Mouse (Mus musculus): ENCODE results near the gene Ranbp1. TPM values are rescaled to one million over a fixed set of nuclear protein-coding genes. Genes with fewer than 3 reads are reported as not detected.

Gene Ranbp1
- polyA plus RNA-seq, 1 experiment from 2014 or later, result 1,160 TPM

DNA sequence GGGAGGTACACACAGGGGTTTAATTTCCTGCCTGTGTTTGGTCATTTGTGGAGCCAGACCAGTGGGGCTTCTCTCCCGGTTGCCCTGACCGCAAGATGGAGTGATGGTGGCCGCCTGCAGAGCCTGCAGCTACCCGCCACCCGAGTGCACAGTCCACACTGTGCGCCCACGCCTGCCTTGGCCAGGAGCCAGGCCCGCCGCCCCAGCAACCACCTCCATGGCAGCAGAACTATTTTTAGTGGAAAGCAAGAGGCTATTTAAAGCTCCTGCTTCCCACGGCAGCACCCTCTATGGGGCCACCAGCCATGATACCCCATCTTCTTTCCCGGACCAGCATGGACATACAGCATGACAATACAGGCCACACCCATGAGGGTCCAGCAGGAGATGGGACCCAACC, 18.9 kb downstream of the Ranbp1 start:
- Histone ChIP-seq H3K4me1 (replicated peaks; ENCODE audit: control insufficient read depth, insufficient read depth, low read length) (peaks cover 4% of the 10 kb centered on the region; the same call in 1 of the 2 replicates), H3K9me3 (ENCODE audit: control insufficient read depth, low read length) (no peaks in the 10 kb centered on the region), H3K4me2 (replicated peaks; ENCODE audit: low read depth, low read length) (no peak overlapping the region), H3K4me3 (ENCODE audit: low read depth, low read length) (no peak overlapping the region), H3K27ac (ENCODE audit: low read depth, low read length) (no peak overlapping the region), H3K9ac (ENCODE audit: low read depth, low read length) (no peak overlapping the region), H3K36me3 (ENCODE audit: control insufficient read depth, insufficient read depth, low read length) (0 out of 2 replicates have a peak, but pooled peaks cover 9% of the 10 kb centered on the region), H3K27me3 (ENCODE audit: control insufficient read depth, insufficient read depth, low read length) (no peaks in the 10 kb centered on the region)
- DNase-seq (ENCODE audit: low spot score) (no peak), ATAC-seq (ENCODE audit: low FRiP score) (no peak)
- 84% methylated on average over 11 of the region's 11 CpGs for WGBS

GRCm38 (mm10) chr16:18228856-18229255, 19.7 kb downstream of the Ranbp1 start:
- DNase-seq (ENCODE audit: low spot score) (no peak), ATAC-seq (ENCODE audit: low FRiP score) (no peak)
- Histone ChIP-seq H3K9me3 (ENCODE audit: control insufficient read depth, low read length) (no peaks in the 10 kb centered on the region), H3K36me3 (ENCODE audit: control insufficient read depth, insufficient read depth, low read length) (0 out of 2 replicates have a peak, but pooled peaks cover 13% of the 10 kb centered on the region), H3K27me3 (ENCODE audit: control insufficient read depth, insufficient read depth, low read length) (no peaks in the 10 kb centered on the region), H3K27ac (ENCODE audit: low read depth, low read length) (no peak overlapping the region), H3K4me2 (replicated peaks; ENCODE audit: low read depth, low read length) (no peak overlapping the region), H3K4me1 (replicated peaks; ENCODE audit: control insufficient read depth, insufficient read depth, low read length) (peaks cover under 1% of the 10 kb centered on the region; the same call in 1 of the 2 replicates), H3K4me3 (ENCODE audit: low read depth, low read length) (no peak overlapping the region), H3K9ac (ENCODE audit: low read depth, low read length) (no peak overlapping the region)
- WGBS, result 89% methylated on average over 4 of the region's 4 CpGs

GRCm38 (mm10) chr16:18227897-18228422, 20.6 kb downstream of the Ranbp1 start:
- 0 out of 2 replicates have a peak, but pooled peaks cover 13% of the 10 kb centered on the region for H3K36me3 ChIP-seq (ENCODE audit: control insufficient read depth, insufficient read depth, low read length)
- no peak for DNase-seq (ENCODE audit: low spot score)

GRCm38 (mm10) chr16:18227187-18227586, 21.3 kb downstream of the Ranbp1 start:
- no peak for ATAC-seq (ENCODE audit: low FRiP score)
- Histone ChIP-seq H3K27me3 (ENCODE audit: control insufficient read depth, insufficient read depth, low read length) (no peaks in the 10 kb centered on the region), H3K4me1 (replicated peaks; ENCODE audit: control insufficient read depth, insufficient read depth, low read length) (no peaks in the 10 kb centered on the region), H3K9ac (ENCODE audit: low read depth, low read length) (no peak overlapping the region), H3K27ac (ENCODE audit: low read depth, low read length) (no peak overlapping the region), H3K9me3 (ENCODE audit: control insufficient read depth, low read length) (no peaks in the 10 kb centered on the region), H3K36me3 (ENCODE audit: control insufficient read depth, insufficient read depth, low read length) (0 out of 2 replicates have a peak, but pooled peaks cover 15% of the 10 kb centered on the region), H3K4me2 (replicated peaks; ENCODE audit: low read depth, low read length) (no peak overlapping the region), H3K4me3 (ENCODE audit: low read depth, low read length) (no peak overlapping the region)
- 90% methylated on average over 13 of the region's 13 CpGs for WGBS
- DNase-seq (ENCODE audit: low spot score), result no peak

More at GRCm38 (mm10) chr16:18227897-18228422, 20.6 kb downstream of the Ranbp1 start:
- H3K27me3 ChIP-seq (ENCODE audit: control insufficient read depth, insufficient read depth, low read length), result no peaks in the 10 kb centered on the region
- no peak overlapping the region for H3K4me3 ChIP-seq (ENCODE audit: low read depth, low read length)
- no peaks in the 10 kb centered on the region for H3K4me1 ChIP-seq (replicated peaks; ENCODE audit: control insufficient read depth, insufficient read depth, low read length)
- H3K4me2 ChIP-seq (replicated peaks; ENCODE audit: low read depth, low read length), result no peak overlapping the region
- WGBS, result 94% methylated on average over 20 of the region's 20 CpGs
- H3K27ac ChIP-seq (ENCODE audit: low read depth, low read length), result no peak overlapping the region
- no peak overlapping the region for H3K9ac ChIP-seq (ENCODE audit: low read depth, low read length)
- ATAC-seq (ENCODE audit: low FRiP score), result no peak
- H3K9me3 ChIP-seq (ENCODE audit: control insufficient read depth, low read length), result no peaks in the 10 kb centered on the region

GRCm38 (mm10) chr16:18222188-18222587, 26.3 kb downstream of the Ranbp1 start:
- Histone ChIP-seq H3K4me2 (replicated peaks; ENCODE audit: low read depth, low read length) (no peak overlapping the region), H3K4me3 (ENCODE audit: low read depth, low read length) (no peak overlapping the region), H3K9ac (ENCODE audit: low read depth, low read length) (no peak overlapping the region), H3K9me3 (ENCODE audit: control insufficient read depth, low read length) (no peaks in the 10 kb centered on the region), H3K4me1 (replicated peaks; ENCODE audit: control insufficient read depth, insufficient read depth, low read length) (peaks cover 7% of the 10 kb centered on the region; the same call in 1 of the 2 replicates), H3K27me3 (ENCODE audit: control insufficient read depth, insufficient read depth, low read length) (no peaks in the 10 kb centered on the region), H3K36me3 (ENCODE audit: control insufficient read depth, insufficient read depth, low read length) (0 out of 2 replicates have a peak, but pooled peaks cover 12% of the 10 kb centered on the region), H3K27ac (ENCODE audit: low read depth, low read length) (no peak overlapping the region)
- DNase-seq (ENCODE audit: low spot score) (no peak), ATAC-seq (ENCODE audit: low FRiP score) (no peak)
- 84% methylated on average over 11 of the region's 11 CpGs for WGBS

DNA sequence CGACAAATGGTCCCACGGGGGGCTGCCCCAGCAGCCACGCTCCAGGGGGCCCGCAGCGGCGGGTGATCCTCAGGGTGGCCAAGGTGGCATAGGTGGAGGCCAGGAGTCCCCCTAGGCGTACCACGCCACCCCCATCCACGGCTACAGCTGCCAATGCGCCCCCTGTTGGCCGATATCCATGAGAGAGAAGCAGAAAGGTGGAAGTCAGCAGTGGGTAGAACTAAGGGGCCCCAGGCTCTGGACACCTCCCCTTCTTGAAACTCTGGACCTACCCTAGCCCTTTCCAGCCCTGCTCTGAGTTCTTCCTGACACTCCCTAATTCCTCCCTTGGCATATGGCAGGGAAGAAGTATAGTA, 27.0 kb downstream of the Ranbp1 start:
- 0 out of 2 replicates have a peak, but pooled peaks cover 12% of the 10 kb centered on the region for H3K36me3 ChIP-seq (ENCODE audit: control insufficient read depth, insufficient read depth, low read length)

GRCm38 (mm10) chr16:18220856-18221542, 27.5 kb downstream of the Ranbp1 start:
- Histone ChIP-seq H3K36me3 (ENCODE audit: control insufficient read depth, insufficient read depth, low read length) (0 out of 2 replicates have a peak, but pooled peaks cover 9% of the 10 kb centered on the region), H3K9ac (ENCODE audit: low read depth, low read length) (no peak overlapping the region), H3K4me1 (replicated peaks; ENCODE audit: control insufficient read depth, insufficient read depth, low read length) (peaks cover 7% of the 10 kb centered on the region; the same call in 1 of the 2 replicates), H3K27me3 (ENCODE audit: control insufficient read depth, insufficient read depth, low read length) (no peaks in the 10 kb centered on the region), H3K4me2 (replicated peaks; ENCODE audit: low read depth, low read length) (no peak overlapping the region), H3K4me3 (ENCODE audit: low read depth, low read length) (no peak overlapping the region), H3K9me3 (ENCODE audit: control insufficient read depth, low read length) (no peaks in the 10 kb centered on the region), H3K27ac (ENCODE audit: low read depth, low read length) (no peak overlapping the region)
- DNase-seq (ENCODE audit: low spot score) (no peak), ATAC-seq (ENCODE audit: low FRiP score) (no peak)
- WGBS, result 89% methylated on average over 6 of the region's 6 CpGs

More for the DNA sequence above, 27.0 kb downstream of the Ranbp1 start:
- DNase-seq (ENCODE audit: low spot score) (no peak), ATAC-seq (ENCODE audit: low FRiP score) (no peak)
- H3K4me1 ChIP-seq (replicated peaks; ENCODE audit: control insufficient read depth, insufficient read depth, low read length), result peaks cover 7% of the 10 kb centered on the region; the same call in 1 of the 2 replicates
- H3K27me3 ChIP-seq (ENCODE audit: control insufficient read depth, insufficient read depth, low read length), result no peaks in the 10 kb centered on the region
- no peak overlapping the region for H3K9ac ChIP-seq (ENCODE audit: low read depth, low read length)
- no peak overlapping the region for H3K27ac ChIP-seq (ENCODE audit: low read depth, low read length)
- 69% methylated on average over 11 of the region's 11 CpGs for WGBS
- no peak overlapping the region for H3K4me3 ChIP-seq (ENCODE audit: low read depth, low read length)
- no peak overlapping the region for H3K4me2 ChIP-seq (replicated peaks; ENCODE audit: low read depth, low read length)
- no peaks in the 10 kb centered on the region for H3K9me3 ChIP-seq (ENCODE audit: control insufficient read depth, low read length)

DNA sequence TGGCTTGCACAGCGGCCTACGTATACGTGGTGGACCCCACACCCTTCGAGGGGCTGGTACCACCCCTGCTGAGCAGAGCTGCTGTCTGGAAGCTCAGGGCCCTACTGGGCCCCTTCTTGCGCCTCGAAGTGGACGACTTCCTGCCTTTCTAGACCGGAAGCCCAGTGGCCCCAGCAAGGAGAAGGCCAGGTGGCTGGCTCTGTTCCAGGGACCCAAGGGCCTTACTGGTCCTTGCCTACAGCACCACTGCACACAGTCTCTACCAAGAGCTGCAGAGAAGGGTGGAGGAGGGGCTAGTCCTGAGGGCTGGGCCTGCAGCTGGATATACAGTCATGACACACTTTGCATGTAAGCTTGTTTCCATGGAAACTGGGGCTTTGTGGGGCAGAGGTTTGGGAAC, 28.5 kb downstream of the Ranbp1 start:
- WGBS, result 57% methylated on average over 8 of the region's 8 CpGs
- no peak for DNase-seq (ENCODE audit: low spot score)
- Histone ChIP-seq H3K4me3 (ENCODE audit: low read depth, low read length) (no peak overlapping the region), H3K4me2 (replicated peaks; ENCODE audit: low read depth, low read length) (no peak overlapping the region), H3K36me3 (ENCODE audit: control insufficient read depth, insufficient read depth, low read length) (0 out of 2 replicates have a peak, but pooled peaks cover 6% of the 10 kb centered on the region), H3K9me3 (ENCODE audit: control insufficient read depth, low read length) (no peaks in the 10 kb centered on the region), H3K9ac (ENCODE audit: low read depth, low read length) (peak overlapping the region; percentile 16; the same call in 1 of the 2 replicates), H3K27me3 (ENCODE audit: control insufficient read depth, insufficient read depth, low read length) (no peaks in the 10 kb centered on the region), H3K4me1 (replicated peaks; ENCODE audit: control insufficient read depth, insufficient read depth, low read length) (peaks cover 7% of the 10 kb centered on the region; the same call in 1 of the 2 replicates), H3K27ac (ENCODE audit: low read depth, low read length) (no peak overlapping the region)
- peak; percentile 47; the same call in 1 of the 2 replicates for ATAC-seq (ENCODE audit: low FRiP score)

Measured in hindbrain, embryonic 11.5 days (tissue).